Mouse (Mus musculus) CH12.LX (cell line): ENCODE measurements around the gene Gm20662. TPM values are rescaled to one million over a fixed set of nuclear protein-coding genes. Genes with fewer than 3 reads are reported as not detected.

Experiments
- DNase-seq: peaks from one replicate; pipeline ENCODE4 v3.0.0-alpha.2; 2013; ENCODE audit errors: extremely low read depth
- H3K27ac ChIP-seq: 2 replicates; pipeline ENCODE4 v1.5.1; 2012; ENCODE audit warnings: low read depth, mild to moderate bottlenecking, control low read depth, moderate library complexity; ENCODE audit not compliant: insufficient read depth
- H3K27me3 ChIP-seq: replicated peaks from 2 replicates; pipeline ENCODE3; 2012; ENCODE audit warnings: inconsistent platforms
- H3K36me3 ChIP-seq, 2 experiments: replicated peaks in 1 of 2; 2 replicates each; pipeline versions ENCODE3 to v1.6.1; 2012; ENCODE audit warnings: inconsistent platforms in 1 of 2, low read length in 1 of 2, mild to moderate bottlenecking in 1 of 2, mixed read lengths in 1 of 2, moderate library complexity in 1 of 2; ENCODE audit not compliant: control insufficient read depth in 1 of 2, insufficient read depth in 1 of 2
- H3K4me1 ChIP-seq, 2 experiments: 2 replicates each; pipeline ENCODE4 v1.6.1; 2012; ENCODE audit warnings: inconsistent platforms in 1 of 2, moderate library complexity in 1 of 2; ENCODE audit not compliant: insufficient read depth in 2 of 2, control insufficient read depth in 1 of 2
- H3K4me2 ChIP-seq: 2 replicates; pipeline ENCODE4 v1.6.1; 2012; ENCODE audit warnings: low read depth, mild to moderate bottlenecking, control low read depth; ENCODE audit not compliant: poor library complexity, insufficient read depth, severe bottlenecking
- H3K4me3 ChIP-seq, 3 experiments: fragments of 150-350 bp in 1 of 3; sonication (generic) in 1 of 3; replicated peaks in 1 of 3; 2 replicates each; pipeline versions ENCODE3 to v1.5.1; 2011 to 2012; ENCODE audit warnings: low read depth in 2 of 3, low read length in 2 of 3, mild to moderate bottlenecking in 2 of 3, moderate library complexity in 2 of 3, control low read depth in 1 of 3, improper control_type of control experiment in 1 of 3, inconsistent platforms in 1 of 3, mixed read lengths in 1 of 3; ENCODE audit not compliant: poor library complexity in 1 of 3
- H3K79me2 ChIP-seq: replicated peaks from 2 replicates; pipeline ENCODE4 v1.6.1; 2012; ENCODE audit warnings: mild to moderate bottlenecking, moderate library complexity; ENCODE audit not compliant: control insufficient read depth, poor library complexity, insufficient read depth, severe bottlenecking; ENCODE audit errors: extremely low read depth
- H3K9ac ChIP-seq: 2 replicates; pipeline ENCODE4 v1.6.1; 2012; ENCODE audit warnings: low read depth, mild to moderate bottlenecking, control low read depth, moderate library complexity; ENCODE audit not compliant: insufficient read depth
- H3K9me3 ChIP-seq: replicated peaks from 2 replicates; pipeline ENCODE3; 2012; ENCODE audit warnings: low read length, inconsistent platforms, mixed read lengths
- BHLHE40 ChIP-seq: IDR thresholded peaks from 2 replicates; pipeline ENCODE4 v1.6.1; 2011; ENCODE audit warnings: mild to moderate bottlenecking, low read depth, low read length, improper control_type of control experiment
- CHD1 ChIP-seq: IDR thresholded peaks from 2 replicates; pipeline ENCODE4 v1.6.1; 2012; ENCODE audit warnings: low read depth, low read length, improper control_type of control experiment, inconsistent platforms
- CHD2 ChIP-seq: IDR thresholded peaks from 2 replicates; pipeline ENCODE4 v1.6.1; 2011; ENCODE audit warnings: low read length, improper control_type of control experiment
- CTCF ChIP-seq, 2 experiments: IDR thresholded peaks in 1 of 2; conservative IDR thresholded peaks in 1 of 2; 2 replicates each; pipeline ENCODE4 v1.5.1; 2011 to 2012; ENCODE audit warnings: low read depth in 2 of 2, low read length in 2 of 2, improper control_type of control experiment in 1 of 2, inconsistent platforms in 1 of 2, mild to moderate bottlenecking in 1 of 2, moderate library complexity in 1 of 2
- E2F4 ChIP-seq: IDR thresholded peaks from 2 replicates; pipeline ENCODE4 v1.6.1; 2011; ENCODE audit warnings: low read depth, low read length, improper control_type of control experiment; ENCODE audit not compliant: insufficient replicate concordance
- ELF1 ChIP-seq: IDR thresholded peaks from 2 replicates; pipeline ENCODE4 v1.6.1; 2014; ENCODE audit warnings: low read depth, mild to moderate bottlenecking, inconsistent platforms, low read length, improper control_type of control experiment
- EP300 ChIP-seq: IDR thresholded peaks from 2 replicates; pipeline ENCODE4 v1.6.1; 2011; ENCODE audit warnings: low read length, improper control_type of control experiment
- ETS1 ChIP-seq: conservative IDR thresholded peaks from 2 replicates; pipeline ENCODE4 v1.6.1; 2012; ENCODE audit warnings: low read depth, mild to moderate bottlenecking, inconsistent platforms, low read length, improper control_type of control experiment, moderate library complexity
- GABPA ChIP-seq: IDR thresholded peaks from 2 replicates; pipeline ENCODE4 v1.6.1; 2012; ENCODE audit warnings: low read depth, low read length, improper control_type of control experiment, inconsistent platforms; ENCODE audit not compliant: insufficient replicate concordance
- HCFC1 ChIP-seq: IDR thresholded peaks from 2 replicates; pipeline ENCODE4 v1.6.1; 2012; ENCODE audit warnings: low read depth, mild to moderate bottlenecking, inconsistent platforms, low read length, improper control_type of control experiment
- IRF4 ChIP-seq: IDR thresholded peaks from 2 replicates; pipeline ENCODE4 v1.6.1; 2014; ENCODE audit warnings: low read depth, mild to moderate bottlenecking, inconsistent platforms, low read length, improper control_type of control experiment
- JUN ChIP-seq: IDR thresholded peaks from 2 replicates; pipeline ENCODE4 v1.6.1; 2011; ENCODE audit warnings: low read depth, mild to moderate bottlenecking, low read length, improper control_type of control experiment, moderate library complexity; ENCODE audit not compliant: insufficient read depth
- JUND ChIP-seq: conservative IDR thresholded peaks from 2 replicates; pipeline ENCODE4 v1.6.1; 2011; ENCODE audit warnings: low read depth, low read length, improper control_type of control experiment
- KAT2A ChIP-seq: IDR thresholded peaks from 2 replicates; pipeline ENCODE4 v1.6.1; 2012; ENCODE audit warnings: low read length, improper control_type of control experiment, inconsistent platforms; ENCODE audit not compliant: insufficient replicate concordance
- MAFK ChIP-seq: IDR thresholded peaks from 2 replicates; pipeline ENCODE4 v1.6.1; 2011; ENCODE audit warnings: low read length, improper control_type of control experiment; ENCODE audit not compliant: insufficient replicate concordance
- MAX ChIP-seq: IDR thresholded peaks from 2 replicates; pipeline ENCODE4 v1.6.1; 2011; ENCODE audit warnings: low read length, improper control_type of control experiment
- MAZ ChIP-seq: IDR thresholded peaks from 2 replicates; pipeline ENCODE4 v1.6.1; 2012; ENCODE audit warnings: low read depth, mild to moderate bottlenecking, inconsistent platforms, low read length, improper control_type of control experiment, moderate library complexity
- MEF2A ChIP-seq: IDR thresholded peaks from 2 replicates; pipeline ENCODE4 v1.6.1; 2014; ENCODE audit warnings: low read depth, mild to moderate bottlenecking, inconsistent platforms, low read length, improper control_type of control experiment, borderline replicate concordance
- MXI1 ChIP-seq: IDR thresholded peaks from 2 replicates; pipeline ENCODE4 v1.6.1; 2011; ENCODE audit warnings: mild to moderate bottlenecking, low read depth, low read length, improper control_type of control experiment
- MYC ChIP-seq: IDR thresholded peaks from 2 replicates; pipeline ENCODE4 v1.6.1; 2011; ENCODE audit warnings: low read depth, mild to moderate bottlenecking, improper control_type of control experiment, low read length
- NELFE ChIP-seq: IDR thresholded peaks from 2 replicates; pipeline ENCODE4 v1.6.1; 2011; ENCODE audit warnings: low read depth, low read length, improper control_type of control experiment
- NRF1 ChIP-seq: IDR thresholded peaks from 2 replicates; pipeline ENCODE4 v1.6.1; 2014; ENCODE audit warnings: low read depth, mild to moderate bottlenecking, inconsistent platforms, low read length, improper control_type of control experiment, moderate library complexity
- PAX5 ChIP-seq: IDR thresholded peaks from 2 replicates; pipeline ENCODE4 v1.6.1; 2012; ENCODE audit warnings: low read length, inconsistent platforms, mixed read lengths
- POLR2A ChIP-seq: IDR thresholded peaks from 2 replicates; pipeline ENCODE4 v1.6.1; 2011; ENCODE audit warnings: low read depth, mild to moderate bottlenecking, improper control_type of control experiment, low read length
- POLR2AphosphoS2 ChIP-seq: IDR thresholded peaks from 2 replicates; pipeline ENCODE4 v1.6.1; 2011; ENCODE audit warnings: low read depth, low read length, improper control_type of control experiment
- RAD21 ChIP-seq: IDR thresholded peaks from 2 replicates; pipeline ENCODE4 v1.6.1; 2011; ENCODE audit warnings: low read depth, mild to moderate bottlenecking, low read length, improper control_type of control experiment, moderate library complexity
- RCOR1 ChIP-seq: conservative IDR thresholded peaks from 2 replicates; pipeline ENCODE4 v1.6.1; 2012; ENCODE audit warnings: low read depth, mild to moderate bottlenecking, inconsistent platforms, low read length, improper control_type of control experiment
- SIN3A ChIP-seq: IDR thresholded peaks from 2 replicates; pipeline ENCODE4 v1.6.1; 2012; ENCODE audit warnings: low read length, improper control_type of control experiment, inconsistent platforms
- SMC3 ChIP-seq: IDR thresholded peaks from 2 replicates; pipeline ENCODE4 v1.6.1; 2011; ENCODE audit warnings: low read depth, low read length, improper control_type of control experiment
- TBP ChIP-seq: conservative IDR thresholded peaks from 2 replicates; pipeline ENCODE4 v1.6.1; 2011; ENCODE audit warnings: low read depth, low read length, improper control_type of control experiment
- UBTF ChIP-seq: IDR thresholded peaks from 2 replicates; pipeline ENCODE4 v1.6.1; 2012; ENCODE audit warnings: low read depth, mild to moderate bottlenecking, inconsistent platforms, low read length, improper control_type of control experiment, moderate library complexity
- USF1 ChIP-seq: IDR thresholded peaks from 2 replicates; pipeline ENCODE4 v1.6.1; 2014; ENCODE audit warnings: low read depth, mild to moderate bottlenecking, inconsistent platforms, low read length, improper control_type of control experiment
- USF2 ChIP-seq: conservative IDR thresholded peaks from 2 replicates; pipeline ENCODE4 v1.6.1; 2011; ENCODE audit warnings: low read depth, low read length, improper control_type of control experiment
- ZC3H11A ChIP-seq: IDR thresholded peaks from 2 replicates; pipeline ENCODE4 v1.6.1; 2012; ENCODE audit warnings: low read depth, mild to moderate bottlenecking, inconsistent platforms, low read length, improper control_type of control experiment
- ZKSCAN1 ChIP-seq: IDR thresholded peaks from 2 replicates; pipeline ENCODE4 v1.6.1; 2012; ENCODE audit warnings: low read depth, inconsistent platforms, low read length, improper control_type of control experiment, borderline replicate concordance
- ZMIZ1 ChIP-seq: IDR thresholded peaks from 2 replicates; pipeline ENCODE4 v1.6.1; 2012; ENCODE audit warnings: low read depth, mild to moderate bottlenecking, inconsistent platforms, low read length, improper control_type of control experiment
- ZNF384 ChIP-seq: IDR thresholded peaks from 2 replicates; pipeline ENCODE4 v1.6.1; 2012; ENCODE audit warnings: low read depth, low read length, improper control_type of control experiment, inconsistent platforms
- dilution Hi-C: fragments of 300-500 bp; cut with MboI; formaldehyde crosslinking; loops from 2 replicates; pipeline ENCODE4 v1.14.3; 2020; ENCODE audit warnings: low sequenced_read_pairs; ENCODE audit not compliant: extremely low pct_unique_long_range_greater_than_20kb, extremely low pct_ligation_motif_present
- in situ Hi-C: fragments of 300-500 bp; cut with MboI; formaldehyde crosslinking; loops from 3 replicates; pipeline ENCODE4 v1.14.3; 2019; ENCODE audit warnings: low sequenced_read_pairs, low pct_ligation_motif_present, low pct_unique_long_range_greater_than_20kb, mixed read lengths
- polyA plus RNA-seq: library from polyadenylated mRNA; unstranded; fragments of >175 nt; gene quantifications from 2 replicates; pipeline ENCODE4 v1.2.1, GENCODE M21; 2012; ENCODE audit warnings: low read depth; ENCODE audit not compliant: insufficient read length
- total RNA-seq, 2 experiments: library from RNA; depleted of rRNA; stranded (reverse); fragments of 300-350 nt in 1 of 2; fragments of >200 nt in 1 of 2; gene quantifications; 2 replicates each; pipeline ENCODE4 v1.2.3; 2012 to 2014

Gene Gm20662
- total and polyA plus RNA-seq, 3 experiments, result 0.31 to 1.2 TPM; not detected in 1

DNA sequence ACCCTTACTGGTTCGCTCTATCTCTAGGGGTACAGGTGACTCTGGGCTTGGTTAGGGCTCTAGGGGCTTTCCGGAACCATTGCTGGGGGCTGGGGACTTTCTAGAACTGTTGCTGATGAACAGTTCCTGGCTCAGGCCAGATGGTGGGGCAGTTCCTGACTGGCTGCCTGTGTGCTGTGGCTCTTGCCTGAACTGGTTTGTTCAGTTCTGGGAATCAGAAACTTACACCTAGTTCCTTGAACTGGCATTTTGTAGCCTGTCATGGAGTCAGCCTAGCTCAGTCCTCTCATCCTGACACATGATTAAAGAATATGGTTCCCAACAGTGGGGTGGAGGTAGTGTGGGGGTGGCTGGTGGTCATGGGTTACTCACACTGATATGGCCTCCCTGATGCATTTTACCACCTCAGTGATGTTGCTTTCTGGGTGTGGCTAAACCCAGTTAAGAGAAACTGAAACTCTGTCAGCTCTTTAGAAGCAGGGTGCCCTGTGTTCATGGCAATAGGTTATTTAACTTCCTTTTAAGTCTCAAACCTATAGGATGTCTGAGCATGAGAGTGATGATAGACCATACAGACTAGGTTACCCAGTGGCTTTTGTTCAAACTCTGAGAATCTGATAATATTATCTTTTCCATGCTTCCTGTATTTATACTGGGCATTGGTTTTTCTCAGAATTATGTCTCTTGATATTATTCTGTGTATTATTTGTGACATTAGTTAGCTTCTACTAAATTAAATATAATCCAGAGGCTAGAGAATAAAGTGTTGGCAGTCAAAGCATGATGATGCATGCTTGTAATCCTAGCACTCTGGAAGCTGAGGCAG lies 39.4 kb downstream of the Gm20662 start:
- in situ Hi-C loops (no loop called here), dilution Hi-C loops (no loop called here)
- H3K4me1 ChIP-seq, result peaks cover 7 to 31% of the 10 kb centered on the region in 2 experiments
- H3K9ac ChIP-seq, result no peak overlapping the region
- H3K36me3 ChIP-seq, result peaks cover 18 to 44% of the 10 kb centered on the region in 2 experiments
- H3K27ac ChIP-seq, result peak overlapping the region; percentile 89
- H3K4me3 ChIP-seq, result peak overlapping the region; percentile 3 to 41 (median 36)
- H3K27me3 ChIP-seq, result no peaks in the 10 kb centered on the region
- 0 out of 2 replicates have a peak, but pooled peaks cover 5% of the 10 kb centered on the region for H3K79me2 ChIP-seq
- DNase-seq, result peak; percentile 82
- H3K9me3 ChIP-seq, result no peaks in the 10 kb centered on the region
- peak overlapping the region; percentile 41 for H3K4me2 ChIP-seq
- TF ChIP-seq HCFC1 (no peak), CTCF (conservative IDR thresholded peaks at IDR 0.05 in 1 of 2, IDR thresholded peaks at IDR 0.05 in 1 of 2; ENCODE audit: low read depth in 2 of 2, low read length in 2 of 2) (peak in 1 of 2 experiments; percentile 70; a peak in 2 of 4 replicates), E2F4 (no peak), USF2 (no peak), ZKSCAN1 (no peak), MXI1 (no peak), POLR2A (peak; percentile 36; the same call in 1 of the 2 replicates), RAD21 (peak; percentile 30), MAZ (0 out of 2 replicates have a peak, but pooled peaks have one; percentile 37), ZC3H11A (no peak), MEF2A (peak; percentile 52; the same call in 1 of the 2 replicates), CHD2 (peak; percentile 56; the same call in 1 of the 2 replicates), ETS1 (0 out of 2 replicates have a peak, but pooled peaks have one; percentile 22), JUND (no peak), BHLHE40 (peak; percentile 25; the same call in 1 of the 2 replicates), NELFE (peak; percentile 31; the same call in 1 of the 2 replicates), JUN (no peak), ZNF384 (no peak), MAX (no peak; the same call in 1 of the 2 replicates), NRF1 (no peak), POLR2AphosphoS2 (no peak; the same call in 1 of the 2 replicates), MAFK (no peak), UBTF (no peak), EP300 (peak; percentile 49), MYC (peak; percentile 66), KAT2A (no peak), USF1 (no peak), SMC3 (peak; percentile 60), RCOR1 (peak; percentile 61; the same call in 1 of the 2 replicates), CHD1 (no peak), ELF1 (peak; percentile 75), PAX5 (no peak), IRF4 (no peak; the same call in 1 of the 2 replicates), GABPA (no peak), SIN3A (peak; percentile 70), TBP (peak; percentile 25; the same call in 1 of the 2 replicates), ZMIZ1 (peak; percentile 59; the same call in 1 of the 2 replicates)
